Mouse (Mus musculus): Measurements from ENCODE around the gene Dhx58. TPM values are rescaled to one million over a fixed set of nuclear protein-coding genes. Genes with fewer than 3 reads are reported as not detected.
"Not testable (repeated sequence)": the region's sequence is repeated elsewhere in the genome, so short reads cannot be mapped to it uniquely, and the experiment has no call there.

Gene Dhx58
- polyA plus RNA-seq, 1 experiment from 2014 or later, result 2.7 TPM

- not testable (repeated sequence) for H3K4me2 ChIP-seq (replicated peaks); H3K9me3 ChIP-seq (replicated peaks); H3K36me3 ChIP-seq; ATAC-seq (ENCODE audit: low FRiP score); H3K27ac ChIP-seq; H3K9ac ChIP-seq; H3K4me3 ChIP-seq
- WGBS, result 53% methylated on average over 3 of the region's 3 CpGs
- H3K27me3 ChIP-seq, result peaks cover 21% of the 10 kb centered on the region
- H3K4me1 ChIP-seq, result peaks cover 14% of the 10 kb centered on the region
Measured at GRCm38 (mm10) chr11:100655589-100655988, 48.5 kb downstream of the Dhx58 start.

- WGBS, result 29% methylated on average over 3 of the region's 3 CpGs
- H3K4me2 ChIP-seq (replicated peaks), result no peak overlapping the region
- no peaks in the 10 kb centered on the region for H3K36me3 ChIP-seq
- peaks cover 17% of the 10 kb centered on the region for H3K4me1 ChIP-seq
- ATAC-seq (ENCODE audit: low FRiP score), result no peak
- no peaks in the 10 kb centered on the region for H3K9me3 ChIP-seq (replicated peaks)
- peaks cover 34% of the 10 kb centered on the region for H3K27me3 ChIP-seq
- H3K27ac ChIP-seq, result no peak overlapping the region
- no peak overlapping the region for H3K9ac ChIP-seq
- no peak overlapping the region for H3K4me3 ChIP-seq
Measured at GRCm38 (mm10) chr11:100651748-100652147, 52.3 kb downstream of the Dhx58 start.

GRCm38 (mm10) chr11:100651205-100651604 lies 52.9 kb downstream of the Dhx58 start:
- H3K27ac ChIP-seq, result no peak overlapping the region
- no peak for ATAC-seq (ENCODE audit: low FRiP score)
- H3K36me3 ChIP-seq, result no peaks in the 10 kb centered on the region
- H3K9ac ChIP-seq, result no peak overlapping the region
- H3K4me1 ChIP-seq, result peaks cover 12% of the 10 kb centered on the region
- H3K4me2 ChIP-seq (replicated peaks), result no peak overlapping the region
- peaks cover 34% of the 10 kb centered on the region for H3K27me3 ChIP-seq
- no peak overlapping the region for H3K4me3 ChIP-seq
- no peaks in the 10 kb centered on the region for H3K9me3 ChIP-seq (replicated peaks)
- WGBS, result 17% methylated on average over 8 of the region's 8 CpGs

DNA sequence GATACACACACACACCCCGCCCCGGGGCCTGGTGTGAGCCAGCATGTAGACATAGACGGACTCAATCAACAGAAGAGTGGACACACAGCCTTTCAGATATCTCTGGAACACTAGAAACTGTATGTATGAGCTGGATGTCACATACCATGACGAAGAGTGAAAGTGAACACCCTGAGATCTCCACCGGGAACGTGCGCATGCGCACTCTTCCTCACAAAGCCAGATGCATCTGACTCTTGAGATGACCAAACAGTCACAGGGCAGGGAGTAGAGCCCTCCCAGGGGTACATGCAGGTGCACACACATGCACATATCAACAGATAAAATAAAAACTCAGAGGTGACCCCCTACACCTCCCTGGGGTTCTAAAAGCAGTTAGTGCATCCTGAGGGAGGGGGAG lies 55.7 kb downstream of the Dhx58 start:
- Histone ChIP-seq H3K9me3 (replicated peaks) (no peaks in the 10 kb centered on the region), H3K4me2 (replicated peaks) (no peak overlapping the region), H3K9ac (no peak overlapping the region), H3K4me3 (no peak overlapping the region), H3K36me3 (no peaks in the 10 kb centered on the region), H3K27me3 (peaks cover 34% of the 10 kb centered on the region), H3K4me1 (peaks cover 8% of the 10 kb centered on the region; the same call in 1 of the 2 replicates), H3K27ac (no peak overlapping the region)
- no peak for ATAC-seq (ENCODE audit: low FRiP score)
- WGBS, result 89% methylated on average over 8 of the region's 8 CpGs

DNA sequence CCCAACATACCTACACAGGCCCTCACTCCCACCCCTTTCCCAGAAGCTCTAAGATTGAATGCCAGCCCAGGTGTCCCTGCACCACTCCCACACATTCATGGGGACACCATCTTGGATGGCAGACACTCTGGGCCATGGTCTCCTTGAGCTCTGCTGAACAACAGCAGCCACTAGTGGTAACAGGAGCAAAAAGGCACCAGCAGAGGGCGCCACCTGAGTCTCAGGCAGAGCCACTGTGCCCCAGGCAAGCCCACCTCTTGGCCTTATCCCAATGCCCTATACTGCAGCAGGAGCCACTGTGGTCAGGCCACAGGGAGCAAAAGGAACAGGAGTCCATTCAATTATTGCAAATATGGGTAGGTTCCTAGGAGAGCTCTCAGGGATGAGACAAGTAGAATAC lies 57.8 kb downstream of the Dhx58 start:
- no peak for ATAC-seq (ENCODE audit: low FRiP score)
- no peaks in the 10 kb centered on the region for H3K9me3 ChIP-seq (replicated peaks)
- peaks cover 8% of the 10 kb centered on the region; the same call in 1 of the 2 replicates for H3K4me1 ChIP-seq
- no peak overlapping the region for H3K27ac ChIP-seq
- 8% methylated on average over 1 of the region's 1 CpGs for WGBS
- no peak overlapping the region for H3K9ac ChIP-seq
- no peaks in the 10 kb centered on the region for H3K36me3 ChIP-seq
- no peak overlapping the region for H3K4me2 ChIP-seq (replicated peaks)
- no peak overlapping the region for H3K4me3 ChIP-seq
- H3K27me3 ChIP-seq, result peaks cover 26% of the 10 kb centered on the region

Other genes with a start within 250 kb of the Dhx58 start
- gene Klhl11, start 231.5 kb downstream of the Dhx58 start, polyA plus RNA-seq (2016; fragmentation: Nextera tagmentation; extraction: Ambion mirVana), result 13.7 and 14.8 TPM in 2 replicates
- 348 and 359 TPM in 2 replicates for gene Acly, start 176.3 kb downstream of the Dhx58 start, polyA plus RNA-seq (2016; fragmentation: Nextera tagmentation; extraction: Ambion mirVana)
- 2.7 and 3.2 TPM in 2 replicates for gene Ttc25, start 158.7 kb downstream of the Dhx58 start, polyA plus RNA-seq (2016; fragmentation: Nextera tagmentation; extraction: Ambion mirVana)
- gene Cnp, start 129.4 kb downstream of the Dhx58 start, polyA plus RNA-seq (2016; fragmentation: Nextera tagmentation; extraction: Ambion mirVana), result 29.1 and 29.2 TPM in 2 replicates
- 101 and 109 TPM in 2 replicates for gene Nkiras2, start 85.0 kb downstream of the Dhx58 start, polyA plus RNA-seq (2016; fragmentation: Nextera tagmentation; extraction: Ambion mirVana)
- 307 and 311 TPM in 2 replicates for gene Dnajc7, start 84.1 kb downstream of the Dhx58 start, polyA plus RNA-seq (2016; fragmentation: Nextera tagmentation; extraction: Ambion mirVana)
- 0.53 and 0.74 TPM in 2 replicates for gene Zfp385c, start 11.8 kb downstream of the Dhx58 start, polyA plus RNA-seq (2016; fragmentation: Nextera tagmentation; extraction: Ambion mirVana)
- gene Kat2a, start 8.2 kb upstream of the Dhx58 start, polyA plus RNA-seq (2016; fragmentation: Nextera tagmentation; extraction: Ambion mirVana), result 61.4 and 61.8 TPM in 2 replicates
- 0.35 and 0.38 TPM in 2 replicates for gene Hspb9, start 9.6 kb upstream of the Dhx58 start, polyA plus RNA-seq (2016; fragmentation: Nextera tagmentation; extraction: Ambion mirVana)
- 17.7 and 19.9 TPM in 2 replicates for gene Rab5c, start 33.9 kb upstream of the Dhx58 start, polyA plus RNA-seq (2016; fragmentation: Nextera tagmentation; extraction: Ambion mirVana)
- 6.0 and 6.2 TPM in 2 replicates for gene Kcnh4, start 55.7 kb upstream of the Dhx58 start, polyA plus RNA-seq (2016; fragmentation: Nextera tagmentation; extraction: Ambion mirVana)
- not detected in 2 replicates for gene Hcrt, start 58.7 kb upstream of the Dhx58 start, polyA plus RNA-seq (2016; fragmentation: Nextera tagmentation; extraction: Ambion mirVana)
- gene Ghdc, start 66.7 kb upstream of the Dhx58 start, polyA plus RNA-seq (2016; fragmentation: Nextera tagmentation; extraction: Ambion mirVana), result 4.4 and 4.7 TPM in 2 replicates
- 17.3 and 20.5 TPM in 2 replicates for gene Stat5b, start 146.5 kb upstream of the Dhx58 start, polyA plus RNA-seq (2016; fragmentation: Nextera tagmentation; extraction: Ambion mirVana)
- 1.4 and 2.8 TPM in 2 replicates for gene Stat5a, start 155.1 kb upstream of the Dhx58 start, polyA plus RNA-seq (2016; fragmentation: Nextera tagmentation; extraction: Ambion mirVana)
- gene Stat3, start 235.3 kb upstream of the Dhx58 start, polyA plus RNA-seq (2016; fragmentation: Nextera tagmentation; extraction: Ambion mirVana), result 41.4 and 47.4 TPM in 2 replicates